Mouse (Mus musculus): ENCODE data around the gene Vmp1. TPM values are rescaled to one million over a fixed set of nuclear protein-coding genes. Genes with fewer than 3 reads are reported as not detected.

Vmp1 gene
- polyA plus RNA-seq, 1 experiment from 2014 or later, result 103 TPM

DNA sequence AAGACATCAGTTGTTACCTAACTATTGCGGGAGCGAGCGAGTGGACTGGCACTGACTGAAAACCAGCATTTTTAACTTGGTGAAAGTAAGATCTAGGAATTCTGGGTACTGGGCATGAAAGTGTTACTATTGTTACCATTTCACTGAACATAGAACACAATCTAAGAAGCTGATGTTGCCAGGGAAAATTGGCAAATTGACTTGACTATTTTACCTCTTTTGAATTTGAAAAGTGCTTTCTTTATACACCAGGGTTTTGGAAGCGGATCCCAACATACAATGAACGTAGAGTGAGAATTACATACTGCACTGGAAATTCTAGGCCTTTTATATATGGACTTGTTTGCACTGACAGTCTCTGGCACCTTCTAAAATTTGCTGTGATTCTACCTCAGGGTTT lies 90.2 kb downstream of the Vmp1 start:
- Histone ChIP-seq H3K4me2 (ENCODE audit: low read length) (no peak overlapping the region), H3K9me3 (ENCODE audit: control insufficient read depth, low read length) (no peaks in the 10 kb centered on the region), H3K27me3 (replicated peaks; ENCODE audit: control insufficient read depth, insufficient read depth, low read length) (no peaks in the 10 kb centered on the region), H3K9ac (replicated peaks; ENCODE audit: low read depth, low read length) (no peak overlapping the region), H3K4me1 (replicated peaks; ENCODE audit: control insufficient read depth, insufficient read depth, low read length) (peaks cover 4% of the 10 kb centered on the region; the same call in 1 of the 2 replicates), H3K36me3 (ENCODE audit: control insufficient read depth, insufficient read depth) (no peaks in the 10 kb centered on the region), H3K4me3 (replicated peaks; ENCODE audit: low read length) (no peak overlapping the region), H3K27ac (ENCODE audit: low read length) (no peak overlapping the region)
- WGBS, result 66% methylated on average over 5 of the region's 5 CpGs
- ATAC-seq, result no peak

DNA sequence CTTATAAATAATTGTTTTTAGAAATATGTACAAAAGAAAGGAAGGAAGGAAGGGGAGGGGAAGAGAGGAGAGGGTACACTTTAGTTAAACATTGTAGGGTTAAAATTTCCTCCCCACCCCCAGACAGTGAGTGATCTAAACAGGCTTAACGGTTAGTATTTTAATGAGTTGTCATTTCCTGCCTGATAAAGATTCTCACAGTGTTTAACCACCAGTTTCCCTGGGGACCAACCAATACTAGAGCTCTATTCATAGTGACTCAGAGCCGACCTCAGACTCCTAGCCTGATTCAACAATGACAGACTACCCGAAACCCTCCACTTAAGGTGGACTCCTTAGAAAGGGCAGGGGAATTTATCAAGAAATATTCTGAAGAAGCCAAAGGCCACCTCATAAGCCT lies 90.6 kb downstream of the Vmp1 start:
- Histone ChIP-seq H3K4me3 (replicated peaks; ENCODE audit: low read length) (no peak overlapping the region), H3K27me3 (replicated peaks; ENCODE audit: control insufficient read depth, insufficient read depth, low read length) (no peaks in the 10 kb centered on the region), H3K9ac (replicated peaks; ENCODE audit: low read depth, low read length) (no peak overlapping the region), H3K4me2 (ENCODE audit: low read length) (no peak overlapping the region), H3K27ac (ENCODE audit: low read length) (no peak overlapping the region), H3K9me3 (ENCODE audit: control insufficient read depth, low read length) (no peaks in the 10 kb centered on the region), H3K4me1 (replicated peaks; ENCODE audit: control insufficient read depth, insufficient read depth, low read length) (peaks cover 4% of the 10 kb centered on the region; the same call in 1 of the 2 replicates), H3K36me3 (ENCODE audit: control insufficient read depth, insufficient read depth) (no peaks in the 10 kb centered on the region)
- WGBS, result 32% methylated on average over 3 of the region's 3 CpGs
- no peak for ATAC-seq

- 91% methylated on average over 2 of the region's 2 CpGs for WGBS
- peaks cover 6% of the 10 kb centered on the region; the same call in 1 of the 2 replicates for H3K4me1 ChIP-seq (replicated peaks; ENCODE audit: control insufficient read depth, insufficient read depth, low read length)
- no peaks in the 10 kb centered on the region for H3K27me3 ChIP-seq (replicated peaks; ENCODE audit: control insufficient read depth, insufficient read depth, low read length)
- no peak overlapping the region for H3K4me2 ChIP-seq (ENCODE audit: low read length)
- H3K36me3 ChIP-seq (ENCODE audit: control insufficient read depth, insufficient read depth), result no peaks in the 10 kb centered on the region
- ATAC-seq, result no peak
- no peak overlapping the region for H3K9ac ChIP-seq (replicated peaks; ENCODE audit: low read depth, low read length)
- no peak overlapping the region for H3K4me3 ChIP-seq (replicated peaks; ENCODE audit: low read length)
- no peaks in the 10 kb centered on the region for H3K9me3 ChIP-seq (ENCODE audit: control insufficient read depth, low read length)
- H3K27ac ChIP-seq (ENCODE audit: low read length), result no peak overlapping the region
These were observed 91.6 kb downstream of the Vmp1 start for GRCm38 (mm10) chr11:86591931-86592616.

DNA sequence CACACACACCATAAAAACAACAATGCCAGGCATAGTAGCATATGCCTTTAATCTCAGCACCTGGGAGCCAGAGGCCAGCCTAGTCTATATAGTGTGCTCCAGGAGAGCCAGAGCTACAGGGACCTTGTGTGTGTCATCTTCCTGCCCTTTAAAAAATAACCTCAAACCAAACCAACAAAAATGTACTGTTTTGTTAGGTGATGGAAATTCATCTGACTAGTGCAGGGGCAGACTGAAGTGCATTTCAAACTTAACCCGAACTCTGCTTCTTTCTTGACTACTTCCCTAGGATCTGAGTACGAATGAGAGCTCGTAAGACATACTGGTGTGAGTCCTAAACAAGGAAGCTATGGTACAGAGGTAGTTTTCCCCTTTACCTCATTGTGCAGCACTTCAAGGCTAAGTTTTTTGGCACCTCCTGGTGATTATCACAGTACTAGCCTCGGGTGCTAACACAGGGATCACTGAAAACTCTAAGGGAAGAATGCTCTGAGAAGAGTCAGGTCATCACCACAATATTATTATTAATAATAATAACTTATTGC lies 92.3 kb downstream of the Vmp1 start:
- no peak overlapping the region for H3K9ac ChIP-seq (replicated peaks; ENCODE audit: low read depth, low read length)
- no peaks in the 10 kb centered on the region for H3K36me3 ChIP-seq (ENCODE audit: control insufficient read depth, insufficient read depth)
- H3K27me3 ChIP-seq (replicated peaks; ENCODE audit: control insufficient read depth, insufficient read depth, low read length), result no peaks in the 10 kb centered on the region
- no peak overlapping the region for H3K4me3 ChIP-seq (replicated peaks; ENCODE audit: low read length)
- H3K9me3 ChIP-seq (ENCODE audit: control insufficient read depth, low read length), result no peaks in the 10 kb centered on the region
- no peak overlapping the region for H3K27ac ChIP-seq (ENCODE audit: low read length)
- WGBS, result 88% methylated on average over 4 of the region's 4 CpGs
- no peak overlapping the region for H3K4me2 ChIP-seq (ENCODE audit: low read length)
- H3K4me1 ChIP-seq (replicated peaks; ENCODE audit: control insufficient read depth, insufficient read depth, low read length), result peaks cover 7% of the 10 kb centered on the region; the same call in 1 of the 2 replicates
- no peak for ATAC-seq

DNA sequence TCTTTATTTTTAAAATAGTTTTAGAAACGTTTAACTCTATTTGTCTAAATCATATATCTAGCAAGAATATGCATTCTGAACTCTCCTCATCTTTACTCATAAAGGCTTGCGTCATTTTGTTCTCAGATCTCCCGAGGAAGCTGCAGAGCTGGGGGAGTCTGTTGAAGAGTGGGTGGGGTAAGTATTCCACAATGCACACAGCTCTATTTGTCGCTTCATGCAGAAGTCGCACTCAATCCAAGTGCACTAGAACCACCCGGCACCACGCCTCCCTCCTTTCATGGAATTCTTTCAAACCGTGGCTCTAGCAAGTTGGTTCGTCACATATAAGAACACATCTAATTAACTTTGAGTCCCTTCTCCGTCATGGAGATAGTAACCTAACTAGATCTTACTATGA lies 93.1 kb downstream of the Vmp1 start:
- H3K27ac ChIP-seq (ENCODE audit: low read length), result no peak overlapping the region
- ATAC-seq, result no peak
- H3K4me1 ChIP-seq (replicated peaks; ENCODE audit: control insufficient read depth, insufficient read depth, low read length), result peaks cover 7% of the 10 kb centered on the region; the same call in 1 of the 2 replicates
- no peaks in the 10 kb centered on the region for H3K9me3 ChIP-seq (ENCODE audit: control insufficient read depth, low read length)
- no peak overlapping the region for H3K4me2 ChIP-seq (ENCODE audit: low read length)
- H3K4me3 ChIP-seq (replicated peaks; ENCODE audit: low read length), result no peak overlapping the region
- WGBS, result 91% methylated on average over 10 of the region's 10 CpGs
- H3K36me3 ChIP-seq (ENCODE audit: control insufficient read depth, insufficient read depth), result no peaks in the 10 kb centered on the region
- no peak overlapping the region for H3K9ac ChIP-seq (replicated peaks; ENCODE audit: low read depth, low read length)
- no peaks in the 10 kb centered on the region for H3K27me3 ChIP-seq (replicated peaks; ENCODE audit: control insufficient read depth, insufficient read depth, low read length)

- no peaks in the 10 kb centered on the region for H3K36me3 ChIP-seq (ENCODE audit: control insufficient read depth, insufficient read depth)
- no peak overlapping the region for H3K9ac ChIP-seq (replicated peaks; ENCODE audit: low read depth, low read length)
- H3K4me2 ChIP-seq (ENCODE audit: low read length), result no peak overlapping the region
- H3K4me3 ChIP-seq (replicated peaks; ENCODE audit: low read length), result no peak overlapping the region
- peaks cover 7% of the 10 kb centered on the region; the same call in 1 of the 2 replicates for H3K4me1 ChIP-seq (replicated peaks; ENCODE audit: control insufficient read depth, insufficient read depth, low read length)
- H3K27ac ChIP-seq (ENCODE audit: low read length), result no peak overlapping the region
- no peaks in the 10 kb centered on the region for H3K27me3 ChIP-seq (replicated peaks; ENCODE audit: control insufficient read depth, insufficient read depth, low read length)
- no peaks in the 10 kb centered on the region for H3K9me3 ChIP-seq (ENCODE audit: control insufficient read depth, low read length)
- ATAC-seq, result no peak
- 91% methylated on average over 4 of the region's 4 CpGs for WGBS
These were observed 93.6 kb downstream of the Vmp1 start for GRCm38 (mm10) chr11:86590066-86590465.

GRCm38 (mm10) chr11:86588583-86589298 lies 94.9 kb downstream of the Vmp1 start:
- no peaks in the 10 kb centered on the region for H3K9me3 ChIP-seq (ENCODE audit: control insufficient read depth, low read length)
- H3K27ac ChIP-seq (ENCODE audit: low read length), result no peak overlapping the region
- no peak for ATAC-seq
- H3K4me3 ChIP-seq (replicated peaks; ENCODE audit: low read length), result no peak overlapping the region
- peaks cover 6% of the 10 kb centered on the region; the same call in 1 of the 2 replicates for H3K4me1 ChIP-seq (replicated peaks; ENCODE audit: control insufficient read depth, insufficient read depth, low read length)
- H3K9ac ChIP-seq (replicated peaks; ENCODE audit: low read depth, low read length), result no peak overlapping the region
- H3K4me2 ChIP-seq (ENCODE audit: low read length), result no peak overlapping the region
- no peaks in the 10 kb centered on the region for H3K36me3 ChIP-seq (ENCODE audit: control insufficient read depth, insufficient read depth)
- WGBS, result 98% methylated on average over 4 of the region's 4 CpGs
- H3K27me3 ChIP-seq (replicated peaks; ENCODE audit: control insufficient read depth, insufficient read depth, low read length), result no peaks in the 10 kb centered on the region

GRCm38 (mm10) chr11:86587830-86588229 lies 95.8 kb downstream of the Vmp1 start:
- Histone ChIP-seq H3K4me1 (replicated peaks; ENCODE audit: control insufficient read depth, insufficient read depth, low read length) (peaks cover 3% of the 10 kb centered on the region; the same call in 1 of the 2 replicates), H3K4me2 (ENCODE audit: low read length) (no peak overlapping the region), H3K36me3 (ENCODE audit: control insufficient read depth, insufficient read depth) (no peaks in the 10 kb centered on the region), H3K9ac (replicated peaks; ENCODE audit: low read depth, low read length) (no peak overlapping the region), H3K27ac (ENCODE audit: low read length) (no peak overlapping the region), H3K4me3 (replicated peaks; ENCODE audit: low read length) (no peak overlapping the region), H3K9me3 (ENCODE audit: control insufficient read depth, low read length) (no peaks in the 10 kb centered on the region), H3K27me3 (replicated peaks; ENCODE audit: control insufficient read depth, insufficient read depth, low read length) (no peaks in the 10 kb centered on the region)
- WGBS, result 44% methylated on average over 7 of the region's 7 CpGs
- no peak for ATAC-seq
